Mouse (Mus musculus) G1E (cell line): ENCODE results near the gene Iqgap3.

Source experiments
- CTCF ChIP-seq: IDR thresholded peaks from 2 replicates; pipeline ENCODE4 v1.5.1; 2012; ENCODE audit warnings: low read depth, low read length, inconsistent platforms, mixed read lengths
- GATA1 ChIP-seq: IDR thresholded peaks from 2 replicates; pipeline ENCODE4 v1.6.1; 2012; ENCODE audit warnings: borderline replicate concordance, low read length, inconsistent platforms, mixed read lengths
- POLR2AphosphoS5 ChIP-seq: IDR thresholded peaks from 2 replicates; pipeline ENCODE4 v1.6.1; 2012; ENCODE audit warnings: low read depth, low read length, inconsistent platforms; ENCODE audit not compliant: insufficient replicate concordance
- TAL1 ChIP-seq: conservative IDR thresholded peaks from 2 replicates; pipeline ENCODE4 v1.6.1; 2012; ENCODE audit warnings: low read depth, low read length, inconsistent platforms, mixed read lengths

DNA sequence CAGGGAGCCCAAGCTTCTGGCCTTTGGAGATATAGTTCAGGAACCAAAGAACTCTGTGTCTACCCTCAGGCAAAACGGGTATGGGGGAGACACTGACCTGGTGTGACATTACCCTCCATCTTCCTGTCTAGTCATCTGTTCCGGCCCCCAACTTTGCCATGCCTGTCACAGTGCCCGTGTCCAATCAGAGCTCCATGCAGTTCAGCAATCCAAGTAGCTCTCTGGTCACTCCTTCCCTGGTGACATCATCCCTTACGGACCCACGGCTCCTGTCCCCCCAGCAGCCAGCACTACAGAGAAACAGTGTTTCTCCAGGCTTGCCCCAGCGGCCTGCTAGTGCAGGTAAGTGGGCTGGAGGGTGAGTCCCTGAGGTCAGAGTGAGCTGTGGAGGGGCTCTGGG, 77.2 kb downstream of the Iqgap3 start:
- no peak for TF ChIP-seq CTCF
- no peak for TF ChIP-seq GATA1
- TF ChIP-seq TAL1: no peak
- TF ChIP-seq POLR2AphosphoS5: no peak
